Mouse (Mus musculus): Measurements from ENCODE around the gene Ganab. TPM values are rescaled to one million over a fixed set of nuclear protein-coding genes. Genes with fewer than 3 reads are reported as not detected.
A peak's percentile ranks its signal among the peaks of the same experiment; 100 is the strongest.

The Ganab gene
- polyA plus RNA-seq, 1 experiment: 74.1 TPM

DNA sequence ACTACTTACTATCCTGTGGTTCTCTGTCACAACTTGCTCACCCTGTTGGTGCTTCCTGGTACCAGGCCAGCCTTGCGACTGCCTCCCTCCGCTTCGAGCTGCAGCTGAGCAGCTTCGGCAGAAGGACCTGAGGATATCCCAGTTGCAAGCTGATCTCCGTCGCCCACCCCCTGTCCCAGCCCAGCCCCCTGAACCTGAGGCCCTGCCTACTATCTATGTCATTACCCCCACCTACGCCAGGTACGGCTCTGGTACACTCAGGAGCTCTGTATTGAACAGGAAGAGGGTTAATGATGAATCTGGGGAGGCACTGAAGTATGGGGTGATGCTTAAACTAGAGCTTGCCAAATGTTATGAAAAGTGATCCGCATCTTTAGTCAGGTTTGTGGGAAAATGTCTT, 23.9 kb downstream of the Ganab start:
- Histone ChIP-seq H3K4me3 (ENCODE audit: low read depth, low read length) (no peak overlapping the region), H3K27me3 (ENCODE audit: control insufficient read depth, insufficient read depth, low read length) (no peaks in the 10 kb centered on the region), H3K4me1 (ENCODE audit: control insufficient read depth, insufficient read depth, insufficient read length, low read length) (peaks cover 5% of the 10 kb centered on the region; the same call in 1 of the 2 replicates), H3K36me3 (ENCODE audit: control insufficient read depth, insufficient read depth, low read length) (peaks cover 9% of the 10 kb centered on the region; the same call in 1 of the 2 replicates), H3K27ac (ENCODE audit: insufficient read depth, low read depth, low read length) (no peak overlapping the region)
- TF ChIP-seq CTCF (IDR thresholded peaks at IDR 0.05; ENCODE audit: extremely low read depth, insufficient read length, insufficient replicate concordance, low read depth, low read length) (no peak), POLR2A (IDR thresholded peaks at IDR 0.05; ENCODE audit: low read depth, low read length) (no peak)
- 73% methylated on average over 9 of the region's 9 CpGs for WGBS

DNA sequence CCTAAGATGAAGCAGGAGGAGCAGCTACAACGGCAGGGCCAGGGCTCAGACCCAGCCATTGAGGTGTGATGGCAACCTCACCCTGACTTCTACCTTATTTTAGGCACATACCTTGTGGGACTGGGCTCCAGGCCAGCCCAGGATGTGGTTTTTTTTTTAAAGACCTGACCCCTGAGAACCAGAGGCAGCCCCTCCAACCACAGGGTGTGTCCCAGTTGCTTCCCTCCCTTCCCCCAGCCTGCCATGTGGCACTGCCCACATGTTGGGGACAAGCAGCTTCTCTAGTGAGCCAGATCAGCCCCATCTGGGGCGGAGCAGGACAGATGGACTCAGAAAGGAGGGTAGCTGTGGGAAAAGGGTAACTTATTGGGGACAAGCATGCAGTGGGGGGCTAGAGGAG, 28.9 kb downstream of the Ganab start:
- H3K36me3 ChIP-seq (ENCODE audit: control insufficient read depth, insufficient read depth, low read length): peaks cover 9% of the 10 kb centered on the region; the same call in 1 of the 2 replicates
- 79% methylated on average over 2 of the region's 2 CpGs for WGBS
- H3K27me3 ChIP-seq (ENCODE audit: control insufficient read depth, insufficient read depth, low read length): no peaks in the 10 kb centered on the region
- TF ChIP-seq POLR2A (IDR thresholded peaks at IDR 0.05; ENCODE audit: low read depth, low read length): no peak
- no peak for TF ChIP-seq CTCF (IDR thresholded peaks at IDR 0.05; ENCODE audit: extremely low read depth, insufficient read length, insufficient replicate concordance, low read depth, low read length)
- H3K4me3 ChIP-seq (ENCODE audit: low read depth, low read length): no peak overlapping the region
- peaks cover 9% of the 10 kb centered on the region for H3K4me1 ChIP-seq (ENCODE audit: control insufficient read depth, insufficient read depth, insufficient read length, low read length)
- no peak overlapping the region for H3K27ac ChIP-seq (ENCODE audit: insufficient read depth, low read depth, low read length)

DNA sequence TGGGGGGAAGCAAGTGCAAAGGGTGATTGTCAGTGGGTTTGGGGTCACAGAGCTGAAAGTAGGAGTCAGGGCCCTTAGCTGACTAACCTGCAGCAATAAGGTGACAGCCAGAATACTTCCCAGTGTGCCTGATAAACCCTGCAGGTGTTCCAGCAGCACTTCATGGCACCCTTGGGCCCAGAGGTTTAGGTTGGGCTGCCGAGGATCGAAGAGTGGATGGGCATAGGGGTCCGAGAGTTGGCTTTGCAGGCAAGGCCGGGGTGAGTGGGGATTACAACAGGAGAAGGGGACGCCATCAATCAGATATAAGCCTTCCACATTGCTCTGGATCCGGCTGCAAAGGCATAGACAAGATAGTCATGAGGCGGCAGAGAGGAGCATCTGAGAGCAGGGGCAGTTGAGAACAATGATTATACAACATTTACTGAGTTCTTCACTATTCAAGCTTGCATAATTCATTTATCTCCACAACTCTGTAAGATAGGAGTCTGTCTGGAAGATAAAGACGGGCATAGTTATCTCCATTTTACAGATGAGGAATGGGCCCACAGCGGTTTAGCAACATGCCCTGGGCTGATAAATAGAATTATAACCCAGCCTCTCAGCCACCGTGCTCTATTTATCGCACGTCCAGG, 30.1 kb downstream of the Ganab start:
- no peak for TF ChIP-seq CTCF (IDR thresholded peaks at IDR 0.05; ENCODE audit: extremely low read depth, insufficient read length, insufficient replicate concordance, low read depth, low read length)
- H3K36me3 ChIP-seq (ENCODE audit: control insufficient read depth, insufficient read depth, low read length): peaks cover 7% of the 10 kb centered on the region; the same call in 1 of the 2 replicates
- no peak overlapping the region for H3K27ac ChIP-seq (ENCODE audit: insufficient read depth, low read depth, low read length)
- H3K27me3 ChIP-seq (ENCODE audit: control insufficient read depth, insufficient read depth, low read length): no peaks in the 10 kb centered on the region
- H3K4me3 ChIP-seq (ENCODE audit: low read depth, low read length): no peak overlapping the region
- WGBS: 88% methylated on average over 12 of the region's 12 CpGs
- H3K4me1 ChIP-seq (ENCODE audit: control insufficient read depth, insufficient read depth, insufficient read length, low read length): peaks cover 9% of the 10 kb centered on the region

DNA sequence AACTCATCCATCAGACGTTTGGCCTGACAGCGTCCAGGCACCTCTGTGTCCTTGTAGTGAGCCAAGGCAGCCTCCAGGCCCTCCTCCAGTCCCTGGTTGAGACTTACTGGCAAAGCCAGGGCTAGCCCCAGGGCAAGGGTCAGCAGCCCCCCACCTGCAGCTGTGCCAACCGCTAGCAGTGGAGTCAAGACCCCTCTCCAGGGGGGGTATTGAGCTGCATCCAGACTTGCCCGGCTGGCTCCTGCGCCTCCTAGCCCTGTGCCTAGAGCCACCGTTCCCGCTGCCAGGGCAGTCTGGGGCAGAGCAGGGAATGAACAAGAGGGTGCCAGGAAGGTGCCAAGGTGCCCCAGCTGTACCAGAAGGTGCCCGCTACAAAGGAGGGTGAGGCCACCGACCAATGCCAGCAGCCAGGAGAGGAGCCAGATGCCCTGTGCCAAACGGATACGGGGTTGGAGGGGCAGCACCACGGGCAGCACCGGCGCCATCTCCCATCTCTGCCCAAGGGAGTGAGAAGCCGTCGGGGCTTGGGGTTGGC, 30.9 kb downstream of the Ganab start:
- TF ChIP-seq CTCF (IDR thresholded peaks at IDR 0.05; ENCODE audit: extremely low read depth, insufficient read length, insufficient replicate concordance, low read depth, low read length): no peak
- WGBS: 28% methylated on average over 16 of the region's 16 CpGs
- Histone ChIP-seq H3K36me3 (ENCODE audit: control insufficient read depth, insufficient read depth, low read length) (peaks cover 7% of the 10 kb centered on the region; the same call in 1 of the 2 replicates), H3K4me3 (ENCODE audit: low read depth, low read length) (peak overlapping the region; percentile 95), H3K4me1 (ENCODE audit: control insufficient read depth, insufficient read depth, insufficient read length, low read length) (peaks cover 9% of the 10 kb centered on the region), H3K27ac (ENCODE audit: insufficient read depth, low read depth, low read length) (peak overlapping the region; percentile 77; the same call in 1 of the 2 replicates), H3K27me3 (ENCODE audit: control insufficient read depth, insufficient read depth, low read length) (no peaks in the 10 kb centered on the region)

DNA sequence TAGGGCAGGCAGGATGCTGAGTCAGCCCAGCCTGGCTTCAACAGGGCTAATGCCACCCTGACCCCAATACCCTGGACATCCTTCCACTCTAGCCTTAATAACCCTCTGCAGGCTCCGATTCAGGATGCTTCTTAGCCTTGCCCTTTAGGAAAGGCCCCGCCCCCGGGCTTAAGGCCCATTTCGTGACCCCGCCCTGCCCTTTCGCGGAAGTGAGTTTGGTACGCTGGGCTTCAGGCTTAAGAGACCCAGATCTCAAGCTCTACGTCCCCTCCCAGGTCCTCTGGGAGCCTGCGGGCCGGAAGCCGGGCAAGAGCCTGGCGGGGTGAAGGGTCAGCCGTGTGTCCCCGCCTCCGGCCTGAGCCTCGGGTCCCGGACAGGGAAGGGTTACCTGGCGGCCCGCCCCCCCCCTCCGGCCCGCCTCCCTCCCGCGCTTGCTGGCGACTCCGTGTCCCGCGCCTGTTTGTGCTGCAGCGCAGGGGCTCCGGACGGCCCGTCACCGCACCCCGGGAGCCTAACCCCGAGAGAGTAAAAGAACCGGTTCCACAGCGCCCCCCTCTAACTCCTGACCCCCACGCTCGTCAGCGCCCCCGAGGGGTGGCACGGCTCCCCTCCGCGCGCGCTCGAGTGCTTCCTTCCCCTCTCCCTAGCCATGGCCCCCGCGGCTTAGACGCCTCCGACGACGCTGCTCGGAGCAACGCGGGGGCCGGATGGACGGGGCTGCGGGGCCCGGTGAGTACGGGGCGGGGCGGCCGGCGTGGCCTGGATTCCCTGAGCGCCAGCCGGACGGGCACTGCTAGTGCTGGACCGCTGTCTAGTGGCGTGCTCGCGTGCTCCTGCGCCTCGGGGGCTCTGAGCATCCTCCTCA, 31.6 kb downstream of the Ganab start, which contains the start of the genes Rom1 and Eml3:
Gene Rom1, minus strand, starts transcription at position 133 of the 865 bp plus-strand sequence.
Gene Eml3, plus strand, starts transcription at position 329 of the 865 bp plus-strand sequence.
- H3K4me3 ChIP-seq (ENCODE audit: low read depth, low read length): peak within 1 kb of the TSS; percentile 95
- H3K27me3 ChIP-seq (ENCODE audit: control insufficient read depth, insufficient read depth, low read length): no peaks in the 10 kb centered on the region
- TF ChIP-seq POLR2A (IDR thresholded peaks at IDR 0.05; ENCODE audit: low read depth, low read length): 0 out of 2 replicates have a peak, but pooled peaks have one; percentile 49
- no peak for TF ChIP-seq CTCF (IDR thresholded peaks at IDR 0.05; ENCODE audit: extremely low read depth, insufficient read length, insufficient replicate concordance, low read depth, low read length)
- peaks cover 9% of the 10 kb centered on the region; the same call in 1 of the 2 replicates for H3K36me3 ChIP-seq (ENCODE audit: control insufficient read depth, insufficient read depth, low read length)
- peaks cover 9% of the 10 kb centered on the region for H3K4me1 ChIP-seq (ENCODE audit: control insufficient read depth, insufficient read depth, insufficient read length, low read length)
- H3K27ac ChIP-seq (ENCODE audit: insufficient read depth, low read depth, low read length): peak within 1 kb of the TSS; percentile 77
- WGBS: under 1% methylated on average over 73 of the region's 74 CpGs

DNA sequence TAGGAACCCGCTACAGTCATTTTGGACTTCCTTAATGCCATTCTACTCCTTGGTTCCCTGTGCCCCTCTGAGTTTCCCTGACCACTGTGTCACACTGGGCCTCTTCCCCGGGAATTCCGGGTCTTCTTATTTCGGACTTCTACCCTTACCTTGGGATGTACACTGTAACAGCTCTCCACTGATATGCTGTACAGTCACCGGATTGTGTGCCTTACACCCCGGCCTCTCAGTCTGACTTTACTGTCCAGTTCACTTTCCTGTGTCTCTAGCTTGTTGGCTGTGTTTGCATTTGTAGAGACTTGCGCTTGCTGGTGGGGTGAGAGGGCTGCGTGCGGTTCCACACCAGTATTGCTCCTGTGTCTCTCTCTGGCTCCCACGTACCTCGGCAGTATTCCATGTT, 32.2 kb downstream of the Ganab start:
- H3K27ac ChIP-seq (ENCODE audit: insufficient read depth, low read depth, low read length): 0 out of 2 replicates have a peak overlapping the region, but pooled peaks have one; percentile 77
- TF ChIP-seq CTCF (IDR thresholded peaks at IDR 0.05; ENCODE audit: extremely low read depth, insufficient read length, insufficient replicate concordance, low read depth, low read length) (no peak), POLR2A (IDR thresholded peaks at IDR 0.05; ENCODE audit: low read depth, low read length) (no peak)
- H3K27me3 ChIP-seq (ENCODE audit: control insufficient read depth, insufficient read depth, low read length): no peaks in the 10 kb centered on the region
- peaks cover 9% of the 10 kb centered on the region for H3K4me1 ChIP-seq (ENCODE audit: control insufficient read depth, insufficient read depth, insufficient read length, low read length)
- WGBS: 3% methylated on average over 11 of the region's 11 CpGs
- peaks cover 14% of the 10 kb centered on the region; the same call in 1 of the 2 replicates for H3K36me3 ChIP-seq (ENCODE audit: control insufficient read depth, insufficient read depth, low read length)
- H3K4me3 ChIP-seq (ENCODE audit: low read depth, low read length): peak overlapping the region; percentile 95

Data from small intestine, adult 2 months (tissue).